Mouse (Mus musculus) stomach, postnatal 0 days (tissue): ENCODE results near the gene Rae1. TPM values are rescaled to one million over a fixed set of nuclear protein-coding genes. Genes with fewer than 3 reads are reported as not detected.

Experiments
- ATAC-seq: fragments of 200-750 bp; cut with Nextera tagmentation; 2 replicates; pipeline ENCODE4 v1.8.0; 2017; ENCODE audit not compliant: low FRiP score, low TSS enrichment
- DNase-seq: peaks from one replicate; pipeline ENCODE4 v3.0.0-alpha.2; 2016; ENCODE audit warnings: low spot score
- H3K27ac ChIP-seq: fragments of 300-500 bp; sonication (generic); replicated peaks from 2 replicates; pipeline ENCODE4 v1.5.1; 2014; ENCODE audit warnings: mild to moderate bottlenecking, control low read depth
- H3K27me3 ChIP-seq: fragments of 300-500 bp; sonication (generic); 2 replicates; pipeline ENCODE4 v1.6.1; 2014; ENCODE audit warnings: low read length; ENCODE audit not compliant: control insufficient read depth, insufficient read depth
- H3K36me3 ChIP-seq: fragments of 300-500 bp; sonication (generic); 2 replicates; pipeline ENCODE4 v1.6.1; 2014; ENCODE audit warnings: low read length, mixed read lengths; ENCODE audit not compliant: control insufficient read depth, insufficient read depth
- H3K4me1 ChIP-seq: fragments of 300-500 bp; sonication (generic); replicated peaks from 2 replicates; pipeline ENCODE4 v1.6.1; 2014; ENCODE audit warnings: antibody characterized with exemption; ENCODE audit not compliant: control insufficient read depth, insufficient read depth
- H3K4me2 ChIP-seq: fragments of 300-500 bp; sonication (generic); replicated peaks from 2 replicates; pipeline ENCODE4 v1.6.1; 2014; ENCODE audit warnings: low read depth, mild to moderate bottlenecking, control low read depth, moderate library complexity
- H3K4me3 ChIP-seq: fragments of 300-500 bp; sonication (generic); 2 replicates; pipeline ENCODE4 v1.5.1; 2014; ENCODE audit warnings: low read depth, low read length, control low read depth
- H3K9ac ChIP-seq: fragments of 300-500 bp; sonication (generic); 2 replicates; pipeline ENCODE4 v1.6.1; 2014; ENCODE audit warnings: mild to moderate bottlenecking, low read length, control low read depth, mixed read lengths
- H3K9me3 ChIP-seq: fragments of 300-500 bp; sonication (generic); 2 replicates; pipeline ENCODE4 v1.6.1; 2016; ENCODE audit warnings: low read length; ENCODE audit not compliant: control insufficient read depth
- CTCF ChIP-seq: IDR thresholded peaks from 2 replicates; pipeline ENCODE4 v1.5.1; 2016; ENCODE audit warnings: antibody characterized with exemption, low read depth, mild to moderate bottlenecking, moderate library complexity
- EP300 ChIP-seq: optimal IDR thresholded peaks from 2 replicates; pipeline ENCODE3; 2016; ENCODE audit warnings: antibody characterized with exemption
- WGBS: fragments of 180-500 bp; shearing (Covaris S2); extraction: QIAGEN DNeasy Blood & Tissue Kit; methylation state at CpG from one replicate; pipeline ENCODE4 v1.1.7; 2014; 5-methylcytosine and 5-hydroxymethylcytosine counted together
- polyA plus RNA-seq: library from polyadenylated mRNA; unstranded; fragments of >200 nt; fragmentation: Nextera tagmentation; extraction: Ambion mirVana; gene quantifications from 2 replicates; pipeline ENCODE4 v1.2.1, GENCODE M21; 2015

Gene Rae1
- polyA plus RNA-seq, 1 experiment from 2014 or later, result 68.7 TPM

DNA sequence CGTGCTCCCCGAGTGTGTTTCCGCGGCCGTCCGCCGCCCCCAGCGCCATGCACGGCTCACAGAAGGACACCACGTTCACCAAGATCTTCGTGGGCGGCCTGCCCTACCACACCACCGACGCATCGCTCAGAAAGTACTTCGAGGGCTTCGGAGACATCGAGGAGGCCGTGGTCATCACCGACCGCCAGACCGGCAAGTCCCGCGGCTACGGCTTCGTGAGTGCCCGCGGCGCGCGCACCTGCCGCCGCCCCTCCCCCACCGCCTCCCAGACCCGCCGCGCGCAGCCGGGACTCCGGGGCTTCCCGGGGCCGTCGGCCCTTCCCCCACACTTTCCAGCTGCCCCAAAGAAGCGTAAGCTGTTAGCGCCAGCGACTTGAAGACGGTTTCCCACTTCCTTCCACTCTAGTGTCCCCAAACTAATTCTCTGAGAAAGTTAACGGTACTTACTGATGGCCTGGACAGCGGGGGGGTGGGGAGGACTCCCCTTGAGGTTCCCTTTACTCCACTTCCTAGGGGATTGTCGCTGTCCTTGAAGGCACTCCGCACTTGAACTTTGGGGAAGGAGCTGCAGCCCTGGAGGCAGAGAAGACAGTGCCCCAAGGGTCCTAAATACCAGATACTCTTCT is 22.3 kb downstream of the Rae1 start:
- H3K9me3 ChIP-seq, result no peaks in the 10 kb centered on the region
- 0 out of 2 replicates have a peak overlapping the region, but pooled peaks have one; percentile 30 for H3K27ac ChIP-seq
- peaks cover 10% of the 10 kb centered on the region for H3K4me1 ChIP-seq
- H3K9ac ChIP-seq, result peak overlapping the region; percentile 65
- WGBS, result under 1% methylated on average over 46 of the region's 51 CpGs
- DNase-seq (peak; percentile 55), ATAC-seq (peak; percentile 6; the same call in 1 of the 2 replicates)
- TF ChIP-seq CTCF (no peak), EP300 (no peak)
- H3K27me3 ChIP-seq, result no peaks in the 10 kb centered on the region
- no peaks in the 10 kb centered on the region for H3K36me3 ChIP-seq
- H3K4me2 ChIP-seq, result peak overlapping the region; percentile 95
- peak overlapping the region; percentile 72 for H3K4me3 ChIP-seq

DNA sequence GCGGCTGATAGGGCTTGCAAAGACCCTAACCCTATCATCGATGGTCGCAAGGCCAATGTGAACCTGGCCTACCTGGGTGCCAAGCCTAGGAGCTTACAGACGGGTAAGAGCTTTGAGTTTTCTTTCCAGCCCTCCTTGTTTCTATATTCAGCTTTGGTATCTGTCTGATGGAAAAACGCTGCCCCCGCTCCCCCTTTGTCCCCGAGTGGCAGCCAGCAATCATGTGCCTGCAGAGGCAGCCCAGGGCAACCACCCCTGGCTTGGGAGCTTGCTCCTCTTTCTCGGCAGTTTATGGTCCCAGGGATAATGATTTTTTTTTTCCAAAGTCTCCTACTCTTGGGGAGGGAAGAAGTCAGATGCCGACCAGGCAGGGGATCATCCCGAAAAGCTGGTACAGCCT is 22.9 kb downstream of the Rae1 start:
- TF ChIP-seq EP300 (no peak), CTCF (no peak)
- 44% methylated on average over 10 of the region's 10 CpGs for WGBS

DNA sequence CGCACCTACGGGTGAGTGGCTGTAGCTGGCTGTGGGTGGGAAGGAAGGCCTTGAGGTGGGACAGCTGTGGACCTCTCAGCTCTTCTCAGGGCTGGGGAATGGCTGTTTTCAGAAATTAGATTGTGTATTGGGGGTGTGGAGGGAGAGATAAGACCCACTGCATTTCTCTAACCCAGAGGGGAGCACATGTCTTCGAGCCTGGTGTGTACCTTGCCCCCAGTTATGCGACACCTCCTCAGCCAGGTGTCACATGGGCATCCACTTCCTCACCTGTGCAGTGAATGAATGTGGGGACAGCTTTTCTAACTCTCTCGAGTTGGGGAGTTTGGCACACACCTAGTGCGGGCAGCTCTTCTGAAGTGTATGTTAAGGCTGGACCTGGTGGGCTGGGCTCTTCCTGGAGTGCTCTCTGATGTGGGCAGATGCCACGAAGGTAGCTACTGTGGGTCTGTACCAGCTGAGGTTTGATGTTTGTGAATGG is 23.5 kb downstream of the Rae1 start:
- ATAC-seq, result no peak
- DNase-seq, result no peak
- H3K9ac ChIP-seq, result 0 out of 2 replicates have a peak overlapping the region, but pooled peaks have one; percentile 18
- no peak for TF ChIP-seq EP300
- TF ChIP-seq CTCF, result no peak
- H3K36me3 ChIP-seq, result no peaks in the 10 kb centered on the region
- H3K4me2 ChIP-seq, result peak overlapping the region; percentile 95
- WGBS, result 59% methylated on average over 7 of the region's 7 CpGs
- no peaks in the 10 kb centered on the region for H3K27me3 ChIP-seq
- peaks cover 10% of the 10 kb centered on the region for H3K4me1 ChIP-seq
- H3K4me3 ChIP-seq, result peak overlapping the region; percentile 72
- no peaks in the 10 kb centered on the region for H3K9me3 ChIP-seq
- no peak overlapping the region for H3K27ac ChIP-seq

More for the DNA sequence above, 22.9 kb downstream of the Rae1 start:
- Histone ChIP-seq H3K4me1 (peaks cover 10% of the 10 kb centered on the region), H3K27me3 (no peaks in the 10 kb centered on the region), H3K9me3 (no peaks in the 10 kb centered on the region), H3K4me3 (peak overlapping the region; percentile 72), H3K9ac (peak overlapping the region; percentile 65), H3K4me2 (peak overlapping the region; percentile 95), H3K27ac (no peak overlapping the region), H3K36me3 (no peaks in the 10 kb centered on the region)
- no peak for DNase-seq
- ATAC-seq, result no peak

DNA sequence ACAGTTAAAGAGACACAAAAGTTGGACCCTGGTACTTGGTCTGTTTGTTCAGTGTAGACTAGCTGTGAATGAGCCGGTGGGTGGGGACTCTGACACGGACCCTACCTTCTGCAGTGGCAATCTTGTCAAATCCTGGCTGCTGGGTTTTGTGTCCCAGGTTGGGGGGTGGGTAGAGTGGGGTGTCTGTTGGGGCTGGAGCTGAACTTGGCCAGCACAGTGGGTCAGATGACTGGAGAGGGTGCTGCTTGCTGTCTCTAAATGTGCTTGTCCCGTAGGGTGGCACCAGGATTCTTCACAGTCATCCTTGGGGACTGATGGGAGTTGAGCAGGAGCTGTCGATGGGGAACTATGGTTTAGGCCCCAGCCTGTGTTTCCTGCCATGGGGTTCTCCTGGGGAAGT is 24.0 kb downstream of the Rae1 start:
- Histone ChIP-seq H3K4me3 (peak overlapping the region; percentile 10; the same call in 1 of the 2 replicates), H3K9me3 (no peaks in the 10 kb centered on the region), H3K4me2 (peak overlapping the region; percentile 95), H3K4me1 (peaks cover 10% of the 10 kb centered on the region), H3K27ac (0 out of 2 replicates have a peak overlapping the region, but pooled peaks have one; percentile 0), H3K27me3 (no peaks in the 10 kb centered on the region), H3K9ac (no peak overlapping the region; the same call in 1 of the 2 replicates), H3K36me3 (no peaks in the 10 kb centered on the region)
- peak; percentile 21; the same call in 1 of the 2 replicates for ATAC-seq
- WGBS, result 68% methylated on average over 4 of the region's 4 CpGs
- no peak for TF ChIP-seq EP300
- no peak for TF ChIP-seq CTCF
- no peak for DNase-seq

DNA sequence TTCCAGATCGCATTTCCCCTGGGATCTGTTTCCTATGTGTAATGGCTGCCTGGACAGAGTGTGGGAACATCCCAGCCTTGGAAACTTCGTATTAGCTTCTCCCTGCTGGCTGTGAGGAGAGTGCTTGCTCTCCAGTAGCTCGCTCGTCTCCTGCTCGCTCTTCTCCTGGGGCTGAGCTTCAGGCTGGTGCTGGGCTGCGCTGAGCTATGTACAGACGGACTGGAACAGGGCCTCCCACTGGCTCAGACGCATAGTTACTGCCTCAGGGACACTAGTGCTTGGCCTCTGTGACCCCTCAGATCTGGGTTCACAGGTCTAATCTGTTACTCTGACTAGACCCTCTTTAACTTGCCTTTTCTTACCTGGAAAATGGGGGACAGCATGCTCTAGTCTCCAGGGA is 24.5 kb downstream of the Rae1 start:
- Histone ChIP-seq H3K4me3 (peak overlapping the region; percentile 8; the same call in 1 of the 2 replicates), H3K27me3 (no peaks in the 10 kb centered on the region), H3K9me3 (no peaks in the 10 kb centered on the region), H3K4me1 (peaks cover 10% of the 10 kb centered on the region), H3K4me2 (peak overlapping the region; percentile 95), H3K36me3 (no peaks in the 10 kb centered on the region), H3K27ac (0 out of 2 replicates have a peak overlapping the region, but pooled peaks have one; percentile 0), H3K9ac (no peak overlapping the region; the same call in 1 of the 2 replicates)
- 77% methylated on average over 8 of the region's 8 CpGs for WGBS
- TF ChIP-seq CTCF, result no peak
- TF ChIP-seq EP300, result no peak
- no peak for ATAC-seq
- no peak for DNase-seq

DNA sequence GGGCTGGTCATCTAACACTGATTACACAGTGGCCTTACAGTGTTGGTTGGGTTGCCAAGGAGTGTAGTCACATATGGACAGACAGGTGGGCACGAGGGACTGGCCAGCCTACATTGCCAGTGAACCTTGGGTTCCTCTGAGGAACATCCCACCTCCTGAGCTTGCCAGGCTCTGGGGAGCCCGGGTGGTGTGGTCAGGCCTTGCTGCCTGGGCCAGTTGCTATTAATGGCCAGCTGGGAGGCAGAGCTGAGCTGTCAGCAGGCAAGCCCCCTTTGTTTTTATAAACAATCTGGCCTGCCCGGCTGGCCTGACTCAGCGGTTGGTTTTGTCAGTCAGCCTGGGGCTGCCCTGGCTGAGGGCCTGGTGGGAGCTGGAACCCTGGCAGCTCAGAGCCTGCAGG is 25.0 kb downstream of the Rae1 start:
- no peak overlapping the region for H3K4me3 ChIP-seq
- H3K9ac ChIP-seq, result peak overlapping the region; percentile 8; the same call in 1 of the 2 replicates
- 34% methylated on average over 4 of the region's 4 CpGs for WGBS
- DNase-seq (no peak), ATAC-seq (no peak)
- no peaks in the 10 kb centered on the region for H3K9me3 ChIP-seq
- TF ChIP-seq EP300, result no peak
- TF ChIP-seq CTCF, result peak; percentile 4; the same call in 1 of the 2 replicates
- peak overlapping the region; percentile 95 for H3K4me2 ChIP-seq
- peaks cover 6% of the 10 kb centered on the region for H3K4me1 ChIP-seq
- H3K27ac ChIP-seq, result no peak overlapping the region
- H3K36me3 ChIP-seq, result no peaks in the 10 kb centered on the region
- H3K27me3 ChIP-seq, result no peaks in the 10 kb centered on the region
